Mouse (Mus musculus) liver, postnatal 0 days (tissue): ENCODE data around the gene Ctdsp1.

Source experiments
- CTCF ChIP-seq: sonication (generic); IDR thresholded peaks from 2 replicates; pipeline ENCODE4 v1.5.1; 2016; ENCODE audit warnings: antibody characterized with exemption, low read depth
- EP300 ChIP-seq: IDR thresholded peaks from 2 replicates; pipeline ENCODE4 v1.6.1; 2016; ENCODE audit warnings: antibody characterized with exemption, low read depth, mild to moderate bottlenecking

GRCm38 (mm10) chr1:74370040-74370439, 21.3 kb upstream of the Ctdsp1 start:
- TF ChIP-seq CTCF (no peak), EP300 (no peak)
